Comparison of ENCODE assay signal across 8 mouse cellular contexts in the genomic region with DNA sequence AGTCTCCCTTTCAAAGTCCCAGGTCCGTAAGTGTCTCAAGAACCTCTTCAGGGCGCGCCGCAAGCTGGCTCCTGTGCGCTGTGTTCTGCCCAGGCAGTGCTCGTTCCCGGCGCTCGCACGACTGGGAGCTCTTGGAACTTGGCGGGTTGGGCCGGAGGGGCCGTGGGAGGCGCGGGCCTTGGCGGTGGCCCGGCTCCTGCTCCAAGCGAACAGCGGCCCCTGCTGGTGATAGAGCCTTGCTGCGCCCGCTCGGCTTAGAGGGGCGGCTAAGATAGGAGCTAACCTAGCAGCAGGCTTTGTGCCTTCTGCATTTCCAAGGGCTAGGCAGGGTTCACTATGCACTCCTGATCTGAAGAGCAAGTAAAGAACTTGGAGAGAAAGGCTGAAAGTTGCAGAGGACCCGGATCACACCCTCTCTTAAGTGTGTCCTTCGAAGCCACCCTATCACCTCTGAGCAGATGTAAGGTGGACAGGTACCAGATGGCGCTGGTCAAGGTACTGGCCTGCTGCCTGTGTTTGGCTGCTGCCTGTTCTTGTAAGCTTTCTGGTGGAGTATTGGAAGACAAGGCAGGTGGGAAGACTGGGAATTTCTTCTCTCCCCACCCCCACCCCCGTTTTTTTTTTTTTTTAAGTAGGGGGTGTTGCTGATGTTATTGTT. TPM values are rescaled to one million over a fixed set of nuclear protein-coding genes. Genes with fewer than 3 reads are reported as not detected.
DNase-seq lines count a peak whose midpoint lies in the region; ATAC-seq lines count a peak whose summit lies in the region.

A gene (minus strand): TSS at position 123 of the 658 bp plus-strand sequence.

- no peaks in the 10 kb centered on the region for H3K36me3 ChIP-seq in hindbrain, embryonic 16.5 days (ENCODE audit: control insufficient read depth, insufficient read depth, low read length)

- no peaks in the 10 kb centered on the region; the same call in 1 of the 2 replicates for H3K27me3 ChIP-seq in hindbrain, embryonic 16.5 days (replicated peaks; ENCODE audit: control insufficient read depth, insufficient read depth, low read length)

- ATAC-seq in hindbrain, embryonic 16.5 days = peak; percentile 96

- peak within 1 kb of the TSS; percentile 69 for H3K9ac ChIP-seq in hindbrain, embryonic 16.5 days (ENCODE audit: low read depth, low read length)

- H3K27ac ChIP-seq in hindbrain, embryonic 16.5 days (ENCODE audit: low read depth, low read length) = peak within 1 kb of the TSS; percentile 66

- peak; percentile 96 for DNase-seq in ZHBTc4 (ENCODE audit: low read depth, low spot score)
- DNase-seq in cerebellum, postnatal 4 days (ENCODE audit: low spot score in 2 of 2) = peak; percentile 96 to 97
- DNase-seq in gastrocnemius, adult 8-10 months (ENCODE audit: low spot score in 2 of 2) = peak; percentile 59 to 70
- peak; percentile 72 for DNase-seq in left cerebral cortex, adult 11 months (ENCODE audit: low spot score)
- peak; percentile 84 for DNase-seq in lung, postnatal 25 days (ENCODE audit: low spot score)
- DNase-seq in right cerebral cortex, adult 18-20 months = peak; percentile 93
- peak; percentile 85 for DNase-seq in urinary bladder, adult 2 months (ENCODE audit: low spot score)

- 4% methylated on average over 27 of the region's 27 CpGs for WGBS in hindbrain, embryonic 16.5 days

- peak within 1 kb of the TSS; percentile 88 for H3K4me2 ChIP-seq in hindbrain, embryonic 16.5 days (ENCODE audit: low read length)

- H3K4me3 ChIP-seq in hindbrain, embryonic 16.5 days (ENCODE audit: low read length) = peak within 1 kb of the TSS; percentile 64

- H3K4me1 ChIP-seq in hindbrain, embryonic 16.5 days (ENCODE audit: control insufficient read depth, insufficient read depth, low read depth, low read length) = peaks cover 12% of the 10 kb centered on the region

- H3K9me3 ChIP-seq in hindbrain, embryonic 16.5 days (ENCODE audit: control insufficient read depth, low read length) = no peaks in the 10 kb centered on the region

RNA-seq across cellular contexts. Expression of the gene that starts here (rescaled TPM):
- not detected for total RNA-seq in gastrocnemius, adult 8-10 months (2022)
- polyA plus RNA-seq in hindbrain, embryonic 16.5 days (2015; fragmentation: Nextera tagmentation; extraction: Ambion mirVana) = 171 and 188 TPM in 2 replicates
- polyA plus RNA-seq in urinary bladder, adult 2 months (2012; rRNA removed) = 1.1 and 1.5 TPM in 2 replicates

Comparison
In these comparisons a context has a peak if more than half of its experiments do, and no peak if none do; other contexts are left out.
1. Peak in every context shown above with its lines: DNase-seq, ATAC-seq, H3K4me3 ChIP-seq and H3K27ac ChIP-seq.
2. RNA of the gene that starts here (polyA plus RNA-seq): 171 to 188 TPM in hindbrain, embryonic 16.5 days; 1.1 to 1.5 TPM in urinary bladder, adult 2 months; every median in the first group is over 10 times any median in the second.
3. Peak in DNase-seq in gastrocnemius, adult 8-10 months; RNA of the gene not detected or under 1 TPM.